Mouse (Mus musculus): ENCODE data around the gene Rhoh. TPM values are rescaled to one million over a fixed set of nuclear protein-coding genes. Genes with fewer than 3 reads are reported as not detected.
A peak's percentile ranks its signal among the peaks of the same experiment; 100 is the strongest.

Gene Rhoh
- polyA plus RNA-seq, 1 experiment from 2014 or later = 0.90 TPM

DNA sequence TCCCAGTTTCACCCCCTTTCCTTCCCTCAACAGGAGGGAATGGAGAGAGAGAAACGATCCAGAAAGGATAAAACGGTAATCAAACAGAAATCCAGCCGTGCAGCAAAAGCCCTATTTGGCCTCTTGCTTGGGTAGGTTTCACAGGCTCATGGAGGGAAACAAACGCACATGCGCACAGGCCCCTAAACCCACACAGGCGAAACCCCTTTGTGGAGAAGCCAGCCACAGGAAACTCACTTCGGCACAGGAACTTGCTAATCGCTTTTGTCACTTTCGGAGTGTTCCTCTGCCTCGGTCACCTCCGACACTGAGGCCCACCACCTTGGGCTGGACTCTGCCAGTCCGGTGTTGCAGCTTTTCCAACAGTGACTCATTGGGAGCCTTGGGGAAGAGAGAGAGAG lies 2.3 kb downstream of the Rhoh start:
- Histone ChIP-seq H3K4me3 (ENCODE audit: low read depth, low read length) (no peak overlapping the region), H3K4me2 (replicated peaks; ENCODE audit: low read depth, low read length) (no peak overlapping the region)
- no peak for ATAC-seq

DNA sequence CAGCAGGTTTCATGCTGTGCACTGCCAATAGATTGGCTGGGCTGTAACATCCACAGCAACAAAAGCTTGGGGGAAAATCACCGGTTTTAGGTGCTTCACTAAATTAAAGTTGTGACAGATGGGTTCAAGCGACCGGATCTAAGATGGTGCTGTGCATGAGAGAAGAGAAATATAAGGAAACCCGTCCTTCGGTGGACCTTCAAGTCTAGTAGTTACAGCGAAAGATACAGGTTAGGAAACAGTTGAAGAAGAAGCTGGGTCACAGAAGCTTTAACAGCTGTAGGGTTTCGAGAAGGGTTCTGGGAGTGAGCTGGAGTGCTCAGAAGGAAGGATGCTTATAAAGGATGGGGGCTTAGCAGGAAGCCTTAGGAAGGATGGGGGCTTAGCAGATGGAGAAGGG lies 3.5 kb downstream of the Rhoh start:
- no peak overlapping the region for H3K4me3 ChIP-seq (ENCODE audit: low read depth, low read length)
- DNase-seq (ENCODE audit: low spot score) (no peak), ATAC-seq (no peak)
- H3K4me1 ChIP-seq (ENCODE audit: insufficient read depth, low read depth, low read length) = no peaks in the 10 kb centered on the region
- no peaks in the 10 kb centered on the region for H3K27me3 ChIP-seq (replicated peaks; ENCODE audit: insufficient read depth, low read length)
- no peaks in the 10 kb centered on the region for H3K9me3 ChIP-seq (ENCODE audit: low read length)
- H3K36me3 ChIP-seq (ENCODE audit: insufficient read depth, low read length) = no peaks in the 10 kb centered on the region
- no peak overlapping the region for H3K4me2 ChIP-seq (replicated peaks; ENCODE audit: low read depth, low read length)
- H3K27ac ChIP-seq (ENCODE audit: low read length) = no peak overlapping the region
- WGBS = 89% methylated on average over 7 of the region's 7 CpGs
- H3K9ac ChIP-seq (replicated peaks; ENCODE audit: low read depth) = no peak overlapping the region
- no peak for TF ChIP-seq EP300 (IDR thresholded peaks at IDR 0.05)

More for the DNA sequence above, 2.3 kb downstream of the Rhoh start:
- TF ChIP-seq EP300 (IDR thresholded peaks at IDR 0.05) (no peak), CTCF (IDR thresholded peaks at IDR 0.05) (no peak)
- no peaks in the 10 kb centered on the region for H3K27me3 ChIP-seq (replicated peaks; ENCODE audit: insufficient read depth, low read length)
- no peak for DNase-seq (ENCODE audit: low spot score)
- H3K9ac ChIP-seq (replicated peaks; ENCODE audit: low read depth) = no peak overlapping the region
- no peak overlapping the region for H3K27ac ChIP-seq (ENCODE audit: low read length)
- WGBS = 61% methylated on average over 12 of the region's 12 CpGs
- H3K4me1 ChIP-seq (ENCODE audit: insufficient read depth, low read depth, low read length) = no peaks in the 10 kb centered on the region
- H3K9me3 ChIP-seq (ENCODE audit: low read length) = no peaks in the 10 kb centered on the region
- H3K36me3 ChIP-seq (ENCODE audit: insufficient read depth, low read length) = no peaks in the 10 kb centered on the region

DNA sequence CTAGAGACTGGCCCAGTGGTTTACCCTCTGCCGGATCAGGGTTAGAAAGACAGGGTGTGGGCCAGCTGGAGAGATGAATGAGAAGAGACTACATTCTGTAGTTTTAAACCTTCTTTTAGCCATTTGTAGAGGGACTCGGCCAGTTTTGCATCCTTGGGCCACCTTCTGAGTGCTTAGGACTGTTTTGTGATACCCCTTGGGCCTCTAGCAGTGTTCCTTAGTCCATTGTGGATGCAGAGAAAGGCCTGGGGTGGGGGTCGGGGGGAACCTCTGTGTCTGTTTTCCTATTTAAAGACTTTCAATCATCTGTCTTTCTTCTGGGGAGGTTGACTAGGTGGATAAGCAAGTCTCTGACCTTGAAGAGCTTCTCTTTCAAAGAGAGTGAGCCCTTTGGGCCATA lies 3.9 kb downstream of the Rhoh start:
- no peak for TF ChIP-seq CTCF (IDR thresholded peaks at IDR 0.05)
- TF ChIP-seq EP300 (IDR thresholded peaks at IDR 0.05) = no peak
- ATAC-seq = no peak
- WGBS = 73% methylated on average over 3 of the region's 3 CpGs
- Histone ChIP-seq H3K4me1 (ENCODE audit: insufficient read depth, low read depth, low read length) (no peaks in the 10 kb centered on the region), H3K36me3 (ENCODE audit: insufficient read depth, low read length) (no peaks in the 10 kb centered on the region), H3K27ac (ENCODE audit: low read length) (no peak overlapping the region), H3K4me3 (ENCODE audit: low read depth, low read length) (no peak overlapping the region), H3K27me3 (replicated peaks; ENCODE audit: insufficient read depth, low read length) (no peaks in the 10 kb centered on the region), H3K4me2 (replicated peaks; ENCODE audit: low read depth, low read length) (no peak overlapping the region), H3K9me3 (ENCODE audit: low read length) (no peaks in the 10 kb centered on the region), H3K9ac (replicated peaks; ENCODE audit: low read depth) (no peak overlapping the region)
- DNase-seq (ENCODE audit: low spot score) = no peak

GRCm38 (mm10) chr5:65866591-65866990 lies 5.6 kb downstream of the Rhoh start:
- WGBS = 74% methylated on average over 6 of the region's 6 CpGs
- Histone ChIP-seq H3K27me3 (replicated peaks; ENCODE audit: insufficient read depth, low read length) (no peaks in the 10 kb centered on the region), H3K9ac (replicated peaks; ENCODE audit: low read depth) (no peak overlapping the region), H3K36me3 (ENCODE audit: insufficient read depth, low read length) (no peaks in the 10 kb centered on the region), H3K27ac (ENCODE audit: low read length) (no peak overlapping the region), H3K9me3 (ENCODE audit: low read length) (no peaks in the 10 kb centered on the region), H3K4me3 (ENCODE audit: low read depth, low read length) (no peak overlapping the region), H3K4me1 (ENCODE audit: insufficient read depth, low read depth, low read length) (no peaks in the 10 kb centered on the region), H3K4me2 (replicated peaks; ENCODE audit: low read depth, low read length) (no peak overlapping the region)
- ATAC-seq = no peak
- TF ChIP-seq CTCF (IDR thresholded peaks at IDR 0.05) (no peak), EP300 (IDR thresholded peaks at IDR 0.05) (no peak)
- DNase-seq (ENCODE audit: low spot score) = no peak

DNA sequence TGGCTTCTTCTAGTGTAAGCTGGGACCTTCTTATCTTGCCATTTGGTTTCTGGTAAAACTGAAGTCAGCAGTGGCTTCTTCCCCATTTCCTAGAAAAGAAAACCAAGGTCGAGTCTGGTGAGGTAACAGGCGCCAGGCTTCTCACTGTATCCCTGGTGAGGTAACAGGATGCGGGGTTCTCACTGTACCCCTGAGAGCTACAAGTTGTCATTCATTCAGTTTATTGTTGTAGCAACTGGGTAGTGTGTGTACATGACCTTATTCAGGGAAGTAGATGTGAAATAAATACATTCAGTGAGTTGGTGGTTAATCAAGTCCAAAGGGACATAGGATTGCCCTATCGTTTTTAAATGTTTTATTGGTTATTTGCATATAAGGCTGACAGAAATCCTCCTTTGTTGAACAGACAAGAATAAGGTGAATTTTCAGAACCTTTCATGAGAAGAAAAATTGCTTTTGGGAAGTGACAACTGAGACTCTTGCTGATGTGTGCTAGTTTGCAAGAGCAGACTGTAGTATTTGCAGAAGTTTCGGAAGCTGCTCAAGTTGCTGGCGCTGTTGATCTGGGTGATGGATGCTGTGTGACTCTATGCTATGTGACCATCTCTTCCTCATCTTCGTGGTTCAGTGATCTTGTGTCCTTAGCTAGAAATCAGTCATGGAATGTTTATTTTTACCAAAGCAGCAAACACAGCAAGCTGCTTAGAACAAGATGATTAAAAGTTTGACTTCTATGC lies 6.5 kb downstream of the Rhoh start:
- no peak overlapping the region for H3K4me3 ChIP-seq (ENCODE audit: low read depth, low read length)
- TF ChIP-seq EP300 (IDR thresholded peaks at IDR 0.05) (no peak), CTCF (IDR thresholded peaks at IDR 0.05) (no peak)
- peak; percentile 22 for DNase-seq (ENCODE audit: low spot score)
- H3K9ac ChIP-seq (replicated peaks; ENCODE audit: low read depth) = no peak overlapping the region
- no peak overlapping the region for H3K4me2 ChIP-seq (replicated peaks; ENCODE audit: low read depth, low read length)
- no peak for ATAC-seq
- no peak overlapping the region for H3K27ac ChIP-seq (ENCODE audit: low read length)
- WGBS = 58% methylated on average over 7 of the region's 7 CpGs
- H3K36me3 ChIP-seq (ENCODE audit: insufficient read depth, low read length) = no peaks in the 10 kb centered on the region
- H3K27me3 ChIP-seq (replicated peaks; ENCODE audit: insufficient read depth, low read length) = no peaks in the 10 kb centered on the region
- H3K9me3 ChIP-seq (ENCODE audit: low read length) = no peaks in the 10 kb centered on the region
- H3K4me1 ChIP-seq (ENCODE audit: insufficient read depth, low read depth, low read length) = no peaks in the 10 kb centered on the region

DNA sequence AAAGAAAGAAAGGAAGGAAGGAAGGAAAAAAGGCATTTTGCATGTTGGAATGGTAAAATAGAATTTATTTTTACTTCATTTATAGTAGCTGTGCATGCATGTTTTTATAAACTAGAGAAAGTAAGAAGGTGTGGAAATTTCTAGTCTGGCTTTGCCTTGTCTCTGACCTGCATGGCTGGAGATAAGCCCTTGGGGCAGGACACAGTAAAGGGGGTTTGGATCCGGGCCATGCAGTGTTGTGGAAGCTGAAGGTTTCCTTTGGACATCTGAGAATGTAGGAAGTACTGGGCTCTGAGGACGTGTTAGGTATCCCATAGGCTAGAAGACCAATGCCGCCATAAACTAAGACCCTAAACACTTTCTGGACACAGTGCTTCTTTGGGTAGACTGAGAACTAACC lies 7.4 kb downstream of the Rhoh start:
- no peaks in the 10 kb centered on the region for H3K36me3 ChIP-seq (ENCODE audit: insufficient read depth, low read length)
- DNase-seq (ENCODE audit: low spot score) = no peak

More for the DNA sequence above, 7.4 kb downstream of the Rhoh start:
- no peak for ATAC-seq
- no peaks in the 10 kb centered on the region for H3K4me1 ChIP-seq (ENCODE audit: insufficient read depth, low read depth, low read length)
- H3K9ac ChIP-seq (replicated peaks; ENCODE audit: low read depth) = no peak overlapping the region
- no peak for TF ChIP-seq CTCF (IDR thresholded peaks at IDR 0.05)
- TF ChIP-seq EP300 (IDR thresholded peaks at IDR 0.05) = no peak
- no peak overlapping the region for H3K27ac ChIP-seq (ENCODE audit: low read length)
- no peak overlapping the region for H3K4me3 ChIP-seq (ENCODE audit: low read depth, low read length)
- 71% methylated on average over 3 of the region's 3 CpGs for WGBS
- no peaks in the 10 kb centered on the region for H3K9me3 ChIP-seq (ENCODE audit: low read length)
- H3K27me3 ChIP-seq (replicated peaks; ENCODE audit: insufficient read depth, low read length) = no peaks in the 10 kb centered on the region
- no peak overlapping the region for H3K4me2 ChIP-seq (replicated peaks; ENCODE audit: low read depth, low read length)

Measured in lung, postnatal 0 days (tissue).